Mouse (Mus musculus) brain, embryonic 14.5 days (tissue): ENCODE data around the gene Arfip1.

Source experiments
- CTCF ChIP-seq: fragments of 200-500 bp; IDR thresholded peaks from 2 replicates; pipeline ENCODE4 v1.5.1; 2012; ENCODE audit warnings: inconsistent platforms, mild to moderate bottlenecking, moderate library complexity, borderline replicate concordance; ENCODE audit not compliant: insufficient read depth, insufficient read length; ENCODE audit errors: extremely low read depth
- POLR2A ChIP-seq: fragments of 200-500 bp; IDR thresholded peaks from 2 replicates; pipeline ENCODE4 v1.6.1; 2012; ENCODE audit warnings: mild to moderate bottlenecking, inconsistent platforms, borderline replicate concordance; ENCODE audit not compliant: poor library complexity, insufficient read depth, insufficient read length, severe bottlenecking; ENCODE audit errors: extremely low read depth

- TF ChIP-seq CTCF (no peak), POLR2A (no peak)
These were observed 78.1 kb downstream of the Arfip1 start for GRCm38 (mm10) chr3:84504291-84504690.
